Mouse (Mus musculus) left cerebral cortex, adult 18-20 months (tissue): Measurements from ENCODE around the gene Akap6. TPM values are rescaled to one million over a fixed set of nuclear protein-coding genes. Genes with fewer than 3 reads are reported as not detected.

Experiments used
- DNase-seq, 2 experiments: peaks; one replicate each; pipeline ENCODE4 v3.0.0; 2021 to 2022; ENCODE audit warnings: low spot score in 2 of 2, mixed read lengths in 1 of 2
- total RNA-seq, 2 experiments: library from RNA; stranded (reverse); gene quantifications; 2 replicates each; pipeline ENCODE4 v1.2.3; 2021

The Akap6 gene
- total RNA-seq, 2 experiments from 2014 or later = 159 to 164 TPM

DNA sequence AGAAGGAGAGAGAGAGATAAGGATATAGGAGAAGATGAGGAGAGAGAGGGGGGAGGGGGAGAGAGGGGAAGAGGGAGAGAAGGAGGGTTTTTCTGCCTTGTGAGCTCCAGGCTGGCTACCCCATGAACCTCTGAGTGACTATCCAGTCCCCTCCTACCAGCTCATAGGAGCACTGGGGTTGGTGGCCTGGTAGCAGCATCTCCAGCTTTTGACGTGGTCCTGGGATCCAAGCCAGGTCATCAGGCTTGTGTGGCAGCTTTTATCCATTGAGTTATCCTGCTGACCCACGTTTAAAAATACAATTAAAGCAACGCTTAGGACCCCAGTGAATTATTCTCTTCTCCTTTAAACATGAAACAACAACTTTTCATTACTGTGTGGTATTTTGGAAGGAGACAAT is 197.6 kb downstream of the Akap6 start:
- DNase-seq = no peak

DNA sequence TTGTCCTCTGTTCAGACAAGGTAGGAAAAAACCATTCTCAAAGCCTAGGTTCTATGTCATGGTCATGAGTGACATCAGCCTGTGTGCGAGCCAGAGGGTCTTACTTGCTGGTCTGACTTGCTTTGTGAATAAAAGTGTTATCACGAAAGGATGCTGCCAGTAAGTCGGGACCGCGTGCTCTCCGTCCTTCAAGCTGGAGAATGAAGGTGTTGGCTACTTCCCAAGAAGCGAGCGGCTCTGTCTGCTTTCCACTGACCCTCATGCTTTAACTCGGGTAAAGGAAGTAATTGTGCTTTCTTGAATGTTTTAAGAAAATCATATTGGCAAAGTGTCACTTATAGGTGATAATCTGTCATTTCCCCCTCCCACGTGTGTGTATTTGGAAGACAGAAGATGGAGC is 198.9 kb downstream of the Akap6 start:
- DNase-seq = no peak

DNA sequence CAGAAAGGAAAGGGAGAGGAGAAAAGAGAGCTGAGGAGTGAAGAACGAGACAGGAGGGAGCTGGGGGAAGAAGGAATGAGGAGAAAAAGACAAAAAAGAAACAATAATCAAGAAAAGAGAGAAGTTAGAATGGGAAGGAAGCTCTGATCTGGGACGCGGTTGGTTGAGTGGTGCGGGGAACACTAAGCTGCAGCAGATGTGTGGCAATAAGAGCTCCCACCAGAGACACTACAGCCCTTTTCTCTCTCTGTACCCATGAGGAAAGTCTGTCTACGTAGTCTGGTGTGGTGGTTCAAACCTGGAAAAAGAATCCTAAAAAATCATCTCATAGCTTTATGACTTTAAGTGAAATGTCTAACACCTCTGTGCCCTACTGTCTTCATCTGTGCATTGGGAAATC is 204.9 kb downstream of the Akap6 start:
- no peak for DNase-seq

DNA sequence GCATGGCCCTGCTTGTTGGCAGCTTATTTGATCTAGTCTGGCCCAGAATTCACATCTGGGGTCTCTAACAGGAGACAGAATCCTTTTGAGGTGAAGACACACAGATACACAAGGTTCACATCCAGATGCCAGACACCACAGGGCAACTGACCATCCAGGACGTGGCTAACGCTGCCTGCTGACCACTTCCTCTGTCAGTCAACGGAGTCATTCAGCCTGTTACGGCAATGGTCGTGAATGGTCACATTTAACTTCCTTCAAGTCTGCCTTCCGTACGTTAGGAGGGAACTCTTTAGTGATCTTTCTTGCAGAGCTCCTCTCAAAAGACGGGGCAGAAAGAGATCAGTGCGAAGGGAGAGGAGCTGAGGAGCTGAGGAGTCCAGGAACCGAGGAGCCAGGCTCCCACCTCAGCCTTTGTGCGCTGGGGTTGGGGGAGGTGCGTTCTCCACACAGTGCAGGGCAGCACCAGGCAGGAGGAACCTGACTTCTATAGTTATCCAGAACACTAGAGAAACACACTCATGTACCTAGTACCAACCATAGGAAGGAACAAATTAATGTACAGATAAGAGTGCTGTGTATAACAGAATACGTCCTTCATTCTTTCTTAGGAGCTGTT is 209.4 kb downstream of the Akap6 start:
- no peak for DNase-seq

DNA sequence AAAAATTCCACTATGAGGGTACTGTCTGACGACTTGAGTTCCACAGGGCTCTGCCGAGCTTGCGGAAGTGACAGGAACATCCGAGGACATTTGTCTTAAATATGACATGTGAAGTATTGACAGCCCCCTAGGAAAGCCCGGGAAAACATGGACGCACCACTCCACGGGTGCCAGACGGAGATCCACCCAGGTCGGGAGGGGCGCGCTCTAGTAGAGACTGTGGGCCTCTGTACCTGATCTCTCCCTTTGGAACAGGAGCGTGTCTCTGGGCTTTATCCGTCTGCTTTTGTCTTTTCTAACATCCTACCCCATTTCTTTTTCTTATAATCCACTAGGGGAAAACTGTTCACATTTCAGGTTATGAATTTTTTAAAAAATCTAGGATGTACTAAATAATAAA is 211.2 kb downstream of the Akap6 start:
- no peak for DNase-seq

DNA sequence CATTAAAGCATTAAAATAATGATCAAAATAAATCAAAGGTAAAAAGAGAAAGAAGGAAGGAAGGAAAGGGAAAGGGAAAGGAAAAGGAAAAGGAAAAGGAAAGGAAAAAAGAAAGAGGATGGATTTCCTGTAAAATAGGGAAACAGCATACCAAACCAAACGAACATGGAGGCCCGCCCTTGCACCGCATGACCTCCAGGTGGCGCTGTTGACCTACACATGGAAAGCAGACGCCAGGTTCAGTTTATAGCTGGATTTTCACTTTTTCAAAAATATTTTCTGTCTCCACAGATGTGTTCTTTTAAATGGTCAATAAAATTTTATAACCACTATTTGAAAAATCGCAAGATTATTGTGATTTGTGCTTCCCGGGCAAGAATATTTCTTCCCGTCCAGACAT is 211.6 kb downstream of the Akap6 start:
- peak; percentile 78 to 82 for DNase-seq

DNA sequence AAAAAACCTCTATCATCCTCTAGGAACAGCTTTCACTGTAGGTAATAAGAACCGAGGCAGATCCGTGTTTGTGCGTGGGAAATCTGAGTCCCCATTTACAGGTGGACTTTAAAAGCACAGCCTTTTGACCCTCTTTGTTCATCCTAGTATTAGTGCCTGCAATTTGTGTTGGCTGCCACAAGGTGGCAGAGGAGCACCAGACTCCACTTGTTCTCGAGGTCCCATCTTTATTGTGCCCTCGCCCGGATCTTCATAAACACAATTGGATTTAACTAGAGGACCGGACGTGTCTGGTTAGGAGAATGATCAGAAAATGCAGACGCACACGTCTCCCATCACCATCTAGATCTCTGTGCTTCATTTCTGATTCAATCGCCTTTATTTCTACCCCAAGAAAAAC is 219.8 kb downstream of the Akap6 start:
- DNase-seq = peak in 1 of 2 experiments; percentile 43

DNA sequence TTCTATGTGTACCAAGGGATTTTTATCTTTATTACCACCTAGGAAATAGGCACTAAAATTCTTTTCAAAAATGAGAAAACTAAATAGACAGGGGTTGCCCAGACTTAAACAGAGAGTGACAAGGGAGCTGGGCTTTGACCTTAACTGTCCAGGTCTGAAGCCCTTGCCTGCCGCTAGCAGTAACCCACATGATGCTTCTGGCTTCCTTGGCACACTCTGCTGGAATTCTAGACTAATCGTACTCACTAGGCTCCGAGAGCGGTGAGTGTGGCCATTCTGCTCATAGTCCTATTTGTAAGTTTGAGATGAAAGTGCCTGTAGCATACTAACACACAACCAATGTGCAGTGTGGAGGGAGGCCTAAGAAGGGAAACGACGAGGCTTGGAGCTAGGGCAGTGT is 223.3 kb downstream of the Akap6 start:
- DNase-seq = no peak

DNA sequence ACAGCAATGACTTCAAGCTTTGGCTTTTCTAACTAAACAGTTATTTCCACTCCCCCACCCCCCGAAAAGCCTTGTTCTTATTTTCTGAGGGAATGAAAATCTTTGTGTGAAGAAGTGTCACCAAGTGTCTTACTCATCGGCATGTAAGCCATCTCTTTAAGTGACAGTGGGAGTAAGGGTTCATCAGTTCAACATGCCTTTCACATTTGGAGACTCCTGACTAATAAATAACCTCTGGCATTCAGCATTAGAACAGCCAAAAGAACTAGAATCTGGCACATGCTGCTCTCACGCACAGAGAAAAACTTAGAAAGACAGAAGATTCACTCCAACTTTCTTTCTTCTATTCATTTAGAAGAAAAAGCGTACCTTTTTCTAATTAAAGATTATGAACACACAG is 226.3 kb downstream of the Akap6 start:
- no peak for DNase-seq

DNA sequence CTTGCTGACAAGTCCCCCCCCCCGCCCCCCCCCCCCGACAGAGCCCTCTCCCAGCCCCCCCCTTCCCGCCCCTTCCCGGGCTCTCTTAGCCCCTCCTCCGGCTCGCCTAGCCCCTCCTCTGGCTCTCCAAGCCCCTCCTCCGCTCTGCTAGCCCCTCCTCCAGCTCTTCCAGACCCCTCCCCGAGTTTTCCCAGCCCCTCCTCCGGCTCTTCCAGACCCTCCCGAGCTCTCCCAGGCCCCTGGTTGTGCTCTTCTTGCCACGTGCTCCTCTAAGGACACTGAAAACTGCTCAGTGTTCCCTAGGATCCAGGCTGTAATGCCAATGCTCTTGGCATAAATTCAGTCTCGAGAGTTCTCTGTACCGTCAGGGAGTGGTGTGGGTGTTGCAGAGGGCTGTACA is 234.6 kb downstream of the Akap6 start:
- no peak for DNase-seq

DNA sequence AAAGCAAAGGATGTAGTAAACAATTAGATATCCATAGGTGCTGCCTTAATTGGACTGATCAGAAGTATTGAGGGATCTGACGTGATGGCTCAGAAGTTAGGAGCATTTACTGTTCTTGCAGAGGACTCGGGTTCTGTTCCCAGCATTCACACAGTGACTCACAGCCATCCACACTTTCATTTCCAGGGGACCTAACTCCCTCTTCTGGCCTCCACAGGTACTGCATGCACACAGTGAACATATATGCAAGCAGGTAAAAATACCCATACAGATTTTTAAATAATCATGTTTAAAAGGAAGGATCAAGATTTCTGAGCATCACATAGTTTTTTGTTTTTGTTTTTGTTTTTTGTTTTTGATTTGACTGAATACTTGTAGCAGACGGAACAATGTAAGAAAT is 235.8 kb downstream of the Akap6 start:
- no peak for DNase-seq

DNA sequence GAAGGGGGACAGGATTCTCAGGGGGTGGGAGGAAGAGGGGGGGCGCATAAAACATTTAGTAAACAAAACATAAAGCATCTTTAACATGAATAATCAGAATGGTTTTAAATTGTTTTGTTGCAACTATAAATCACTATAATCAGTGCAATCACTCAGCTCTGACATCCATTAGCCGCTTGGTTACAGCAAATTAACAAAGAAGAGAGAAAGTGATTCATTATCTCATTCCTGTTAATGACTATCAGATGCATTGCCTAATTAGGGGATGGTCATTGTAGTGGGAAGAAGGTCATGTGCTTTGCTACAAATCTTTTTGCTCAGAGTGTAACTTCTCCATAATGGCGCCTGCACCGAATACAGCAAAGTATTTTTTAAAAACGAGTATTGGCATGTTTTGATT is 239.6 kb downstream of the Akap6 start:
- no peak for DNase-seq

DNA sequence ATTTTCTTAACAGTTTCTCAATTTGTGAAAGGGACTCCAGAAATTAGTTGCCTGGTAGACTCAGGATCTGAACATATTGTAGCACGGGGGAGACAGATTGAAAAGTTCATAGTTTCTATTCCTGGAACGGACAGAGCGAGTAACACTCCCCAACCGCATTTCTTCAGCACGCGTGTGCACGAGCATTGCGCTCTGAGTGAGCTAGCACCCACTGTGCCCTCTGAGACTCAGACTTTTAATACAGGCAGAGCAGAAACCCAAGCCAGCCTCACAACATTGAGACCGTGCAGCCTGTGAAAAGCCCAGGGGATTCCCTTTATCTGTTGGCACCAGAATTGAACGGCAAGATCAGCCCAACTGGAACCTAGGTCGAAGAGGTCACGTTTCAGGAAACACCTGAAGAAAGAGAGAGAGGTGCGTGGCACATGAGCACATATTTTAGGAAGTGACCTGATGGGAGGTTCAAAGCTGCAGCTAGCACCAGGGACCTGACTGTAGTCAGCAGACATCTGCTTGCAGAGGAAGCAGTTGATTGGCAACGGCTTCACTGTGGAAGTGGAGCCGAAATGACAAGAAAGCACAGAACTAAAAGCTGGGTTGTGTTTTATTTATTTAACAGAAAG is 240.3 kb downstream of the Akap6 start:
- DNase-seq = no peak

DNA sequence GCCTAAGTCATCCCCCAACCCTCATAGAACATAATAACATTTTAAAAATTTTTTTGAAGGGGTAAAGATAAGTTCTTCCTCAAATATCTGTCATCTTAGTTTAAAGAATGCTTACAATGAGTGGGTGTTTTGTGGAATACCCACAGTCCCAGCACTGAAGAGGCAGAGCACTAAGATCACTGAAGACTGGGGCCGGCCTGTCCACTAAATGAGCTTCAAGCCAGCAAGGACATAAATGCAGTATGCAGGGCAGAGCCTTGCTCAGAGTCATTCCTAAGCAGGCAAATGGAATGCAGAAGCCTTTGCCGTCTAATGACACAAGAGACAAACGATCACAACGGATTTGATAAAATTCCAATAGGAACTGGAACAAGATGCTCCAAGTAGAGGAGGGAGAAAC is 242.8 kb downstream of the Akap6 start:
- no peak for DNase-seq

DNA sequence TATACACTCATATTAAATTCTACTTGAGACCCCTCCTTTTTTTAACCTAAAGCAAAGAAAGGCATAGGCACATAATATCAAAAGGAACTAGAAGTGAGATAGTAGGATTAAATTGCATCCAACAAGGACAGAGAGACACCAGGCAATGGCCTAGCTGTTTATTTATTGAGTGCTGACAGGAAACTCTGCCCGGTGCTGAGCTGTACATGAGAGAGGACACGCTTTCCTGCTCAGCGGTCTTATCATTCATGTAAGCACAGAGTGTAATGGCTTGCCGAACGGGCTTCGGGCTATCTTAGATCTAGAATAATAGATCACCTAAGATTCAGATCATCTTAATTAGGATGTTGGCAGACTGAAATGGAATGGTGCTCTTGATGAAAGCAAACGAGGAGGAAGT is 245.1 kb downstream of the Akap6 start:
- DNase-seq = no peak

DNA sequence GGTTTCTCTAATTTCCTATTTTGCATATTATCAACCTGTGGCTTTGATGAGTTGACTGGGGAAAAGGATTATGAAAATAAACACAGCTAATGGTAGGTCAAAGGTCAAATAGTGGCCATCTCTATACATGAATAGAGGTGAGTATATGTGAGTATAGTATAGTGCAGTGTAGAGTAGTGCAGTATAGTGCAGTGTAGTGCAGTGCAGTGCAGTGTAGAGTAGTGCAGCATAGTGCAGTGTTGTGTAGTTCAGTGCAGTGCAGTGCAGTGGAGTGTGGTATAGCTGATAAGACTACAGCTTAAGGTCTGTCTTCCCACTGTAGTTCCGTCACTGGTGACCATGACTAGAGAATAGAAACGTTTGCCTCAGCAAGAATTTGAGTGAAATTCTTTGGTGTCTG is 245.8 kb downstream of the Akap6 start:
- no peak for DNase-seq

DNA sequence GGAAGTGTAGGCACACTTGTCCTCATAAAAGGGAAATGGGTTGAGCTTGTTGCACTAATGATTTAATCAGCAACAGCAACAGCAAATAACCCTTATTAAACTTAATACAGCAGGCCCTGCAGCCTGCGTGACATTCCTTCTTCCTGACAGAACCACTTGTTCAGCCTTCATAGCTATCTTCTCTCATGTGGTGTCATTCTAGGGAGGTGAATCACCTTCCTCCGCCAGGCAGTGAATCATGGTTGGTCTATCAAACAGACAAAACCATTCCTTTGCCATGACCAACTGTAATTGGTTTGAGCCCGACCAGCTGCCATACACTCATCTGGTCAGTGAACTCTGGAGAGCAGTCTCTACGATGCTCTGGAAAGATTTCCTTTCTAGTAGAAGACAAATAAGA is 251.5 kb downstream of the Akap6 start:
- DNase-seq = no peak

DNA sequence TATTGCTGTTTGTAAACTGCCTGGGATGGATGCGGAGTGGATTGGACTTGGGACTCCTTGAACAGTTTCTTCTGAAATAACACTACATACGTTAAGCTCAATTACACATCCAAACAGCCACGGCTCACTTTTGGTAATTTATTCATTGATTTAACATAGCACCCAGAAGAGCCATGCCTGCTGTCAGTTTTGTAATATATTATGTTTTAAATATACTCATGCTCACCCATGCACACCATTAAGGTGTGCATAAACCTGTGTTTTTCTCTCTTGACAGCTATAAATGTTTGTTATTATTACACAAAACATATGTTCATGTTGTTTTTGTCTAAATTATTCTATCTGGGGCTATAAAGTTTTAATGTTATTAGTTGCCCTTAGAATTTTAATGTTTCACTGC is 258.4 kb downstream of the Akap6 start:
- no peak for DNase-seq

DNA sequence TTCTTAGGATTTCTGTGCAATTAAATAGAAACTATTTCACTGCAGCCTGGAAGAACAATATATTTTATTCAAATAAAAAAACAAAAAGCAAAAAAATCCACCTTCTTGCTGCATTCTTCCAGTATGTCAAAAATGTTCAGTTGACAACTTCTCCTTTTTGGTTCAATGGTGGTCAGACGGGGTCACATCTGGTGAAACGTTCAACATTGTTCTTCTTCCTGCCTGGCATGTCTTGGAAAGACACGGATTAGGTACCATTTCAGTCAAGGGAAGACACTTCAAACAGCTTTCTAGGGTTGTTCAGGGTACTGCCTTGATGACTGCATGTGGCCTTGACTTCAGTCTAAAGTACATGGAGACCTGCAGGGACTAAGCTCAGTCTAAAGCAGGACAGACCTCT is 258.8 kb downstream of the Akap6 start:
- no peak for DNase-seq

DNA sequence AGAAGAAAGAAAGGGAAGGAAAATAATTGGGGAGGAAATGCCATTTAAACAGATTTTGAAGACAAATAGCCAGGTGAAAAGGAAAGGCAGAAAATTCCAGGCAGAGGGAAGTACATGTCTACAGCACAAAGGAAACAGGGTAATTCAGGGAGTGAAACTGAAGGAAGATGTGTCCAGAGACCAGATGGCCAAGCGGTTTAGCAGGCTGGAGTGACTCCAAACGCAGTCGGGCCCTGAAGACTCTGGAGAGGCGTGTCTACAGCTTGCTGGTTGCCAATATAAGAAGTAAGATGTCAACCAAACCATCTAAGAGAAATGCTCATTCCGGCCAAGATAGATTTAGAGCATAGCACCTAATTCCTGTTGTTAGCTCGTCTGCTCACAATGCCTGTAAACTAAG is 292.6 kb downstream of the Akap6 start:
- DNase-seq = peak in 1 of 2 experiments; percentile 11

DNA sequence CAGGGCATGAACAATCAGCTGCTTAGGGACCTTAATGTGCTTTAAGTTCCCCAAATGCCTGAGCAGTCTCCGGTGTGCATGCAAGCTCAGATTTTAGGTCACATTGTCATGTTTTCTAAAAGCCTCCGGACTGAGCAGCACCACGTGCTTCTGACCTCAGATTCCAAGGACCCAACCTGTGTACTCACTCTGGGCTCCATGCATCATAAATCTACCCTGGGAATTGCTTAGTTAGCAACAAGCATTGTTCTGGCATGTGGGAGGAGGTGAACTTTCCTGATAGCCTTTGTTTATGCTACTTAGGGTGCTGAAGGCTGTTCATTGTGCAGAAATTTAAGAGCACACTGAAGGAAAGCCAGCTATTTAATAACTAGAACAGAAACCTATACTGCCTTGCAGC is 313.2 kb downstream of the Akap6 start:
- no peak for DNase-seq

DNA sequence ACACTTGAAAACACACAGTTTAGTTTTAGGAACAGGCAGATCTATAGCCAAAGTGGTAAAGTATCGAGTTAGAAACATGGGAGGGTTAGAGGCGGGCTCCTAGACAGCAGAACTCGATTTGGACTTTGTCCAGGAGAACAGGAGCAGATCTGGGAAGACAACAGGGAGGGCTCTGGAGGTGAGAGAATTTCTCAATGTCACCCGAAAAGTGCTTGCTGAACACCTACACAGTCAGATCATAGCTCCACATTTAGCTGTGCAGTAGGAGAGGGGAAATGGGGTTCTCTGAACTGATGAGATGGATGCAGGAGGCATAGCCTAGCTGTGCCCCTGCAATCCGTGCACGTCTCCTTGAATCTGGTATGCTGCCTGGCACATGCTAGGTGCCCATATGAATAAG is 315.4 kb downstream of the Akap6 start:
- no peak for DNase-seq

DNA sequence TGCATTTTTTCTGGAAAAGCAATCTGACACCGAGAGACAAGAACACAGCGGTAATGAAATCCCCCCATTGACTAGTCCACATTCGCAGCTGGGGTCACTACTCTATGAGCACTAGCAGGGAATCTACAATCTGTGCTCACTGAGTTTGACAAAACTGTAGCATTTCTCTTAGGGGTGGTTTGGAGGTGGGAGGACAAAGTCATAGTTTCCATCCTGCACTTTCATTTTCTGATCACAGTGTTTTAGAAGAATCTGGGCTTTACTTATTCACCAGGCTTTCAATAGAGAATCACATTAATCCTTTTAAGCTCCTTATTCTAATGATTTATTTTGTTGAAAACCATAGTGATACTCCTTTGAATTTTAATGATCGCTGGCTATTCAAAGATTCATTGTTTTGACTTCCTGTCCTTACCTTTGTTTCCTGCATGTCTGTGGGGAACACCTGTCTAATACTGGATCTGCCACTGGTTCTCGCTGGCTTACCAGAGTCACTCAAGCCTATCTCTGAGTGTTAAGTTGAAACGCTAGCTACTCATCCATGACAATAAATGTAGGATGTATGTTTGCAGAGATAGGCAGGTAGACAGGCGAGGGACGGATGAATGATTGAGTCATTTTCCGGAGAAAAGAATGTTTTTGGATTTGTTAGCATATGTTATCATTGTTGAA is 325.5 kb downstream of the Akap6 start:
- DNase-seq = no peak
